Mouse (Mus musculus) ES-Bruce4 (cell line): ENCODE results near the gene Cs.

Source experiments
- CTCF ChIP-seq: IDR thresholded peaks from one replicate; pipeline ENCODE4 v1.8.1; 2011; ENCODE audit warnings: low read depth, low read length
- EP300 ChIP-seq: IDR thresholded peaks from 2 replicates; pipeline ENCODE4 v1.6.1; 2011; ENCODE audit warnings: low read depth, low read length; ENCODE audit not compliant: insufficient read depth
- POLR2A ChIP-seq: IDR thresholded peaks from one replicate; pipeline ENCODE4 v1.8.1; 2011; ENCODE audit warnings: low read length; ENCODE audit not compliant: insufficient read depth

DNA sequence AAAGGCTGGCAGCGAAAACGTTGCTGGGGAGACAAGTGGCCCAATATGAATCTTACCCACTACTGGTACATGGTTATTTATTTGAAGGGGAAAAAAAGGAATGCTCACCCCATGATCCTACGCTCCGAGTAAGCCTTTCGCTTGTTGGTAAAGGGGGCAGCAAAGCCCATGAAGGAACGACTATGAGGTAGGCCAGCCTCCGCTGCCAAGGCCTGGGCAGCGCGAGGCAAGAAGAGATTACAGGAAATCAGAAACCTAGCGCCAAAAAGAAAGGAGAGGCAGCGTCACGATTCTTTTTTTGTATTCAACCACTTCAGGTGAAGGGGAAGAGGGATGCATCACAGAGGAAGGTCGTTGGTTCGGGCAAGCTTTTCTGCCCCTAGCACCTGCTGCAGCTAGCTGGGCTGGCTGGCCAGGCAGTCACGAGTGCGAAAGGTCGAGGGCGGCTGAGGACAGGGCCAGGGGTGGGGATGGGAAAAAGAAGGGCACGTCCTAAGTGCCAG lies 30.4 kb downstream of the Cs start:
- no peak for TF ChIP-seq CTCF
- TF ChIP-seq POLR2A = no peak
- TF ChIP-seq EP300 = no peak
